In the genomic region with DNA sequence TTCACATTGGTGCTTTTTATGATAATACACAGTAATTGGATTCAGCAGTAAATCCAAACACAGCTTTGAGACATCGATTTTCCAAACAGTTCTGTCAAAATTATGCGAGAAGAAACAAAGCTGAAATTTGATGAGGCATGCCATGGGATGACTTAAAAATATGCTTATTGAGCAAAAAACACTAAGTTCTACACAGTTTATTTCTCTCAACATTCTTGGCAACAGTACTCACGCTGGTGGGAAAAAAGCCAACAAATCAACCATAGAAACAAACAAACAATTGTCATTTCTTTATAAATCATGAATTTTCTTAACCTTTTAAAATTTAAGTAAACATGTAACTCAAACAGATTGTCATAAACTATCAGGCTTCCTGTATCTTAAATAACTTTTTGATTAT, we compare ENCODE assay signal across 18 mouse cellular contexts.
"Had no signal": no experiment of that assay in that cellular context is flagged by ENCODE, and none has a peak within 500 bp of the region (broad histone marks: within the 10 kb centered on the region; RNA-seq: fewer than 3 reads in every experiment).

No protein-coding gene starts in this region.

- H3K36me3 ChIP-seq: kidney, embryonic 15.5 days; liver, embryonic 13.5 days; midbrain, embryonic 15.5 days; neural tube, embryonic 13.5 days had no signal

- DNase-seq: kidney, adult 2 months; layer of hippocampus, postnatal 36 days; liver, embryonic 13.5 days; lung, adult 2 months; lung, postnatal 36 days; retina, postnatal 1 day; right cerebral cortex, postnatal 25 days; spleen, adult 18-20 months; thymus, adult 18-20 months; thymus, postnatal 36 days had no signal

- H3K9me3 ChIP-seq: kidney, embryonic 15.5 days; liver, embryonic 13.5 days; midbrain, embryonic 15.5 days; neural tube, embryonic 13.5 days had no signal

- H3K4me2 ChIP-seq: kidney, embryonic 15.5 days; liver, embryonic 13.5 days; midbrain, embryonic 11.5 days; midbrain, embryonic 15.5 days; neural tube, embryonic 13.5 days had no signal

- ATAC-seq: inflammation-experienced regulatory T-cells, adult 6 months; intestine, embryonic 16.5 days; midbrain, embryonic 15.5 days had no signal

- H3K27me3 ChIP-seq: kidney, embryonic 15.5 days; liver, embryonic 13.5 days; midbrain, embryonic 15.5 days; neural tube, embryonic 13.5 days had no signal

- H3K27ac ChIP-seq: kidney, embryonic 15.5 days; left cerebral cortex, adult 2 months; liver, embryonic 13.5 days; midbrain, embryonic 15.5 days; neural tube, embryonic 13.5 days had no signal

- H3K4me3 ChIP-seq: kidney, embryonic 15.5 days; left cerebral cortex, adult 2 months; liver, embryonic 13.5 days; midbrain, embryonic 15.5 days; myocyte; neural tube, embryonic 13.5 days had no signal

- H3K9ac ChIP-seq: kidney, embryonic 15.5 days; liver, embryonic 13.5 days; midbrain, embryonic 15.5 days; neural tube, embryonic 13.5 days had no signal

- H3K4me1 ChIP-seq: kidney, embryonic 15.5 days; liver, embryonic 13.5 days; midbrain, embryonic 15.5 days; neural tube, embryonic 13.5 days had no signal
